Mouse (Mus musculus) induced T-regulatory cell, adult 2 months (primary cell): ENCODE results near the gene Tmem86a.
A peak's percentile ranks its signal among the peaks of the same experiment; 100 is the strongest.

ENCODE experiments used
- DNase-seq: peaks from one replicate; pipeline ENCODE4 v3.0.0-alpha.2; 2012; ENCODE audit warnings: low read depth

Tmem86a gene

GRCm38 (mm10) chr7:47076729-47077128 lies 26.3 kb downstream of the Tmem86a start:
- no peak for DNase-seq

- peak; percentile 73 for DNase-seq
Observed at GRCm38 (mm10) chr7:47077451-47077850, 27.1 kb downstream of the Tmem86a start.

DNA sequence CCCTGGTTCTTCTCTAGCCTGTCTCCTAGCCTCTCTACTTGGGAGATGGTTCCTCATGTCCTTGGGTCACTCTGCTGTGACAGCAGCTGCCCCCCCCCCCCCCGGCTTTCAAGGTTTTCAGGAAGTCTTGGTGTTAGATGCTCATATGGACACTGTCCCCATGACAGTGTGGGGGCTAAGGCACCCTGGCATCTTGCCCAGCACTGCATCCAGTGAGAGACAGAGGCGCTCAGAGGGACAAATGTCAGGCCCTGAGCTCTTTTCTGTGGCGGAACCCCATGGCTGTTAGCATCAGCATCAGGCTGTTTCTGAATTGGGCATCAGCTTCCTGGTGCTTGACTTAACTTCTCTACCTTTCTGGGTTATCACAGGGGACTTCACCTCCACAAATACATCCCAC lies 30.5 kb downstream of the Tmem86a start:
- DNase-seq: no peak

DNA sequence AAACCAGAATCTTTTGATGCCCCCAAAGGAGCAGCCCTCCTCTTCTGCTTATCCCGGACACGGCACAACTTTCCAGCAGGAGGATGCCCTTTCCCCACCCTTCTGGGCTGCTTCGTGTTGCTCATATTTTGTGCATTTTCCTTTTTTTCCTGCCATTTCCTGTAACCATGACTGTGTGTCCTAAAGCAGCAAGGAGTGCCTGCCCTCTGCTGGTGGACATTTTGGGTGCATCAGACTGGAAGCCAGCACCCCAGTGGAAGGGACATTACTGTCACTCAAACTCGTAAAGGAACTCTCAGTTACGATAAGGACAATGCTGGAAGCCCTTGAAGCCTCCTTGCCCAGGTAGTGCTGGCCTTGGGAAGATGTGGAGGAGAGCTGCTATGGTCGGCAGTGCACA lies 30.9 kb downstream of the Tmem86a start:
- peak; percentile 71 for DNase-seq

DNA sequence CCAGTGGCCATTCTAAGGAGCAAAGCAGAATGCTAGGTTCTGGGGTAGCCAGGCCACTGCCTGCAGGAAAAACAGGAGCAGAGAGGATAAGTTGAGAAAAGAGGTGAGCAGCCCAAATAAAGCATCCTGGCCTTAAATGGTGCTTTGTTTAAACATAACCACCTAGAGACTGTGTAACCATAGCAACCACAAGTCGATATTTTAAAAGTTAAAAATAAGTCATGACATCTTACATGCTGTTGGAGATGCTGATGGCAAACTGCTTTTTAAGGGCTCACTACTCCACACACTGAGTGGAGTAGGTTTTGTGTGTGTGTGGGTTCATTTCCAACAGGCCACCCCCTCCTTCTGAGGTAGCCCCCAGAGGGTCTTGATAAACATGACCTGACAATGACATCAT lies 34.7 kb downstream of the Tmem86a start:
- no peak for DNase-seq

GRCm38 (mm10) chr7:47093935-47094334 lies 43.5 kb downstream of the Tmem86a start:
- DNase-seq: peak; percentile 35

GRCm38 (mm10) chr7:47094969-47095368 lies 44.6 kb downstream of the Tmem86a start:
- peak; percentile 33 for DNase-seq

GRCm38 (mm10) chr7:47098044-47098443 lies 47.6 kb downstream of the Tmem86a start:
- DNase-seq: no peak

DNA sequence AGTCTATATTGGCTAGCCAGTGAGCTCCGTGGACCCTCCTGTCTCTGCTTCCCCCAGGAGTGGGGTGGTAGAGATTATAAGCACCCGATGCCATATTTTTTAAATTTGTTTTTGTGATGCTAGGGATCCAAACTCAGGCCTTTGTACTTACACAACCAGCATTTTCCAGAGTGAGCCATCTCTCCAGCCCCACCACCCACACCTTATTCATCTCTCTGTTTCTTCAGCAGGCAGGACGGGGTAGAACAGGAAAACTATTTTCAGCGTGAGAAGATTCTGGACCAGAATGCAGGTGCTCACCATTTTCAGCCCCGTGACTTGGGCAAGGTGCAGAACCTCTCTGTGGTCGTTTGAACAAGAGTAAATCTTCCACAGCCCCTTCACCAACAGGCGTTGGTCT lies 48.9 kb downstream of the Tmem86a start:
- no peak for DNase-seq

DNA sequence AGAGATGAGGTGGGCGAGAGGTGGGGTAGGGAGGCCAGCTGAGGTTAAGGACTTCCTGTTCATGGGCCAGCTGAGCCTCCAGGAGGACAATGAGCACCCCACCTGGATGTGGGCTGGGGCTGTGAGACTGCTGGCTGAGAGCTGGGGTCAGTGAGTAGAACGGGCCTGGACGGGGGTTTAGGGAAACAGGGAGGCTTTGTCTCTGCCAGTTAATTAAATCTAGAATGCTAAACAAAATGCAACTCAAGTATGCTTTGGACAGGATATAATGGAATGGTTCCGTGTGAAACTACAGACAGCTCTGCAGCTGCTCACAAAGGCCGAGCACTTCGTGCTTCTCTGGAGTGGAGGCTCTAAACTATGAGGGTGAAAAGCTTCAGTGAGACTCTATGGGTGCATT lies 50.2 kb downstream of the Tmem86a start:
- no peak for DNase-seq

GRCm38 (mm10) chr7:47102970-47103369 lies 52.6 kb downstream of the Tmem86a start:
- no peak for DNase-seq

DNA sequence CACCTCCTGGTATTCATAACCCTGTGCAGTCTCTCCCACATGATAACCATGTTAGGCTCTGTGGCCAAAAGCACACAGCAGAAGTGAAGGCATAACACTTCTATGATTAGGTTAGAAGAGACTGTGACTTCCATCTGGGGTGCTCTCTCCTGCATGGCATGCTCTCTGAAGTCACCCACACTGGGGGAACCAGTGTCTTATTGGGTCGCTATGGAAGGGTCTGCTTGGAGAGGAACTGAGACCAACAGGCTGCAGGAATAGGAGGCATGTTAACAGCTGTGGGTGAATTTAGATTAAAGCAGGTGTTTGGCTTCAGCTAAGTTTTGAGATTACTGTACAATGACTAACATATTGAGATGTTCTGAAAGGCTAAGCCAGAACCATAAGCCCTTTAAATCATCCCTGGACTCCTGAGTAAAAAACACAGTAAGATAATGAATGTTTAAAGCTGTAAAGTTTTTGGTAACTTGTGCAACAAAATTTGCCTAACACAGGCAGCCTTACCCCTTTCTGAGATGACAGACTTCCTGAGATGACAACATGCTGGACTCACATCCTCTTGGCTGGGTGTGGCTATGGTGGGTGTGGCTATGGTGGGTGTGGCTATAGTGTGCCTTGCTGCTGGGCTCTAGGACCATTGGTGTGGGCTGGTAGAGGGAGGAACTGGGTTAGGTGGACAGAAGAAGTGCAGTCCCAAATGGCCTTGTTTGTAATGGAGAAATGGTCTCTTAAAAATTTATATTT lies 53.4 kb downstream of the Tmem86a start:
- peak; percentile 82 for DNase-seq
